Mouse (Mus musculus) effector memory CD4-positive, alpha-beta T cell, adult 5 months (primary cell): Measurements from ENCODE around the gene Trim28. TPM values are rescaled to one million over a fixed set of nuclear protein-coding genes. Genes with fewer than 3 reads are reported as not detected.

Experiments
- polyA plus RNA-seq: library from polyadenylated mRNA; unstranded; fragments of 100-300 nt; shearing (Covaris generic); gene quantifications from one replicate; pipeline ENCODE4 v1.2.1, GENCODE M21; 2017

Gene Trim28
- polyA plus RNA-seq = 106 TPM

GRCm38 (mm10) chr7:12998851-12999250 is at the start of gene Trim28:
Trim28 (plus strand) TSS chr7:12999114.

DNA sequence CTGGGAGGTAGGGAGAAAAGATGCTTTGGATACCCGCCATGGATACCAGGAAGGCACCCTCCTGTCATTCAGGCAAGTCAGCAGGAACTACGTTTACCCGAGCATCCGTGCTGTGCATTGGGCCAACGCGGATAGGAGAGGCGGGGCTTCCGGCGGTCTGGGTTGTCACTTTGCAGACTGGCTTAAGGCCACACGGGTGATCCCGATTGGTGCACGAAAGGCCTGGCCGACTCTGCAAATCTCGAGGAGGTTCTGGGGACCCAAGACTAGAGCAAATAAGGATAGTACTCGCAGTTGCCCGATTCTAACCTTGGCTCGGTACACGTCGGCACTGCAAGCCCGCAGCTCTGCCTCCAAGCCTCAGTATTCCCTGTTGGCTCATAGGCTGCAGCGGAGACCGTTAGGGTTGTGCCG is 33.2 kb upstream of the Trim28 start, which contains the start of gene Zfp324:
Zfp324 (plus strand) TSS at position 161 of the 414 bp plus-strand sequence.

GRCm38 (mm10) chr7:12977682-12978389 is 21.1 kb upstream of the Trim28 start, which contains the start of gene Zfp446:
Zfp446 (plus strand) TSS chr7:12977848.

DNA sequence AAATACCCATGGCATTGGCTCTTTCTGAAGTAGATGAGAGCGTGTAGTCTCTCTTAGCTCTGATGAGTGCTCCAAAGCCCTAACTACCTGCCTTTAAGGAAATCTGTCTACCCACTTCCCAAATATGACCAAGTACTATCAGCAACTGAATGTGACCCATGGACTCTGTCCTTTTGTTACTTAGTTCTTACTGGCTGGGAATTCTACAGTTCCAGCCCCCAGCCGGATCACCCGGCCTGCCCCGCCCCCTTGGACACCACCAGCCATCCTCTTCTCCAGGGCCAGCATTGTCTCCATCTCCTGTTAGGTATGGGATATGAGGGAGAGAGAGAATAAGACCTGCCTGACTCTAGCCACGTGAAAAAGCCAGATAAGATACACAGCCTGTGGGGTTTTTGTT is 861 bp upstream of the Trim28 start, which contains the start of gene Slc27a5:
Slc27a5 (minus strand) TSS at position 140 of the 400 bp plus-strand sequence.

GRCm38 (mm10) chr7:13010005-13010908 is 11.3 kb downstream of the Trim28 start, which contains the start of gene Zbtb45:
Zbtb45 (minus strand) TSS chr7:13010034.

GRCm38 (mm10) chr7:13034148-13034977 is 35.4 kb downstream of the Trim28 start, which contains the start of gene Chmp2a:
Chmp2a (minus strand) TSS chr7:13034807.

GRCm38 (mm10) chr7:13037901-13038555 is 39.1 kb downstream of the Trim28 start, which contains the start of gene Ube2m:
Ube2m (minus strand) TSS chr7:13038275.

GRCm38 (mm10) chr7:13054287-13055010 is 55.5 kb downstream of the Trim28 start, which contains the start of gene Mzf1:
Mzf1 (minus strand) TSS chr7:13054764.

Other genes with a start within 250 kb of the Trim28 start
- gene Zscan18, start 195.5 kb upstream of the Trim28 start, polyA plus RNA-seq = 12.5 TPM
- 7.6 TPM for gene Zfp329, start 180.3 kb upstream of the Trim28 start, polyA plus RNA-seq
- 91.6 TPM for gene Zfp110, start 164.4 kb upstream of the Trim28 start, polyA plus RNA-seq
- gene Zfp128, start 117.9 kb upstream of the Trim28 start, polyA plus RNA-seq = 0.42 TPM
- gene Zscan22, start 101.3 kb upstream of the Trim28 start, polyA plus RNA-seq = 5.2 TPM
- gene Rps5, start 76.8 kb upstream of the Trim28 start, polyA plus RNA-seq = 1,062 TPM
- gene Rnf225, start 71.7 kb upstream of the Trim28 start, polyA plus RNA-seq = not detected
- 0.60 TPM for gene Zfp324, start 33.3 kb upstream of the Trim28 start, polyA plus RNA-seq
- 3.5 TPM for gene Zfp446, start 21.3 kb upstream of the Trim28 start, polyA plus RNA-seq
- 0.21 TPM for gene Slc27a5, start 922 bp upstream of the Trim28 start, polyA plus RNA-seq
- gene Zbtb45, start 10.9 kb downstream of the Trim28 start, polyA plus RNA-seq = 6.3 TPM
- gene Chmp2a, start 35.7 kb downstream of the Trim28 start, polyA plus RNA-seq = 163 TPM
- gene Ube2m, start 39.2 kb downstream of the Trim28 start, polyA plus RNA-seq = 133 TPM
- 0.09 TPM for gene Mzf1, start 55.6 kb downstream of the Trim28 start, polyA plus RNA-seq
- gene Vmn1r85, start 96.1 kb downstream of the Trim28 start, polyA plus RNA-seq = not detected
- gene Vmn1r86, start 120.8 kb downstream of the Trim28 start, polyA plus RNA-seq = not detected
- gene Vmn1r87, start 141.0 kb downstream of the Trim28 start, polyA plus RNA-seq = 0.16 TPM
- 0.07 TPM for gene Vmn1r88, start 160.5 kb downstream of the Trim28 start, polyA plus RNA-seq
- gene Vmn1r89, start 213.9 kb downstream of the Trim28 start, polyA plus RNA-seq = not detected